8 mouse cellular contexts compared by ENCODE assay signal in genomic region chr1:60180784-60181221, GRCm38 (mm10). TPM values are rescaled to one million over a fixed set of nuclear protein-coding genes. Genes with fewer than 3 reads are reported as not detected.
DNase-seq lines count a peak whose midpoint lies in the region; ATAC-seq and TF ChIP-seq lines count a peak whose summit lies in the region.

No protein-coding gene starts in this region.

- 0 out of 2 replicates have a peak, but pooled peaks cover 2% of the 10 kb centered on the region for H3K36me3 ChIP-seq in kidney, embryonic 15.5 days
- H3K36me3 ChIP-seq in midbrain, embryonic 12.5 days, result no peaks in the 10 kb centered on the region

- H3K9me3 ChIP-seq in kidney, embryonic 15.5 days (replicated peaks), result no peaks in the 10 kb centered on the region
- no peaks in the 10 kb centered on the region for H3K9me3 ChIP-seq in midbrain, embryonic 12.5 days

- TF ChIP-seq POLR2A in embryonic fibroblast, embryonic 13.5 days (IDR thresholded peaks at IDR 0.05; ENCODE audit: low read depth, low read length), result no peak

- no peaks in the 10 kb centered on the region for H3K27me3 ChIP-seq in kidney, embryonic 15.5 days
- no peaks in the 10 kb centered on the region for H3K27me3 ChIP-seq in midbrain, embryonic 12.5 days

- peak overlapping the region; percentile 58 for H3K27ac ChIP-seq in embryonic fibroblast, embryonic 13.5 days (ENCODE audit: insufficient read depth, low read length)
- peak overlapping the region; percentile 97 for H3K27ac ChIP-seq in kidney, embryonic 15.5 days
- peak overlapping the region; percentile 94 for H3K27ac ChIP-seq in midbrain, embryonic 12.5 days (replicated peaks)

- DNase-seq in frontal cortex, adult 2 months (ENCODE audit: extremely low spot score in 1 of 2, low spot score in 1 of 2), result peak; percentile 13 to 39
- no peak for DNase-seq in frontal cortex, postnatal 10 days (ENCODE audit: low spot score in 2 of 2)
- peak; percentile 67 for DNase-seq in right cerebral cortex, postnatal 4 days
- no peak for DNase-seq in right cerebral cortex, adult 18-20 months
- DNase-seq in spleen, adult 12 weeks (ENCODE audit: low spot score), result no peak

- H3K4me3 ChIP-seq in embryonic fibroblast, embryonic 13.5 days (ENCODE audit: insufficient read depth, low read length), result peak overlapping the region; percentile 91
- H3K4me3 ChIP-seq in kidney, embryonic 15.5 days (replicated peaks), result peak overlapping the region; percentile 78
- H3K4me3 ChIP-seq in midbrain, embryonic 12.5 days, result peak overlapping the region; percentile 89

- TF ChIP-seq CTCF in embryonic fibroblast, embryonic 13.5 days (IDR thresholded peaks at IDR 0.05; ENCODE audit: borderline replicate concordance, insufficient read depth, low read length), result no peak

- H3K9ac ChIP-seq in kidney, embryonic 15.5 days, result peak overlapping the region; percentile 77
- peak overlapping the region; percentile 81 for H3K9ac ChIP-seq in midbrain, embryonic 12.5 days (replicated peaks)

- peak; percentile 88 for ATAC-seq in kidney, embryonic 15.5 days (replicated peaks; ENCODE audit: low FRiP score)
- peak; percentile 90 for ATAC-seq in midbrain, embryonic 12.5 days (ENCODE audit: low FRiP score, low read depth)

- H3K4me2 ChIP-seq in kidney, embryonic 15.5 days, result peak overlapping the region; percentile 52
- H3K4me2 ChIP-seq in midbrain, embryonic 12.5 days (replicated peaks), result peak overlapping the region; percentile 64

- under 1% methylated on average over 28 of the region's 30 CpGs for WGBS in kidney, embryonic 15.5 days
- under 1% methylated on average over 29 of the region's 30 CpGs for WGBS in midbrain, embryonic 12.5 days

- H3K4me1 ChIP-seq in embryonic fibroblast, embryonic 13.5 days (ENCODE audit: control insufficient read depth, insufficient read depth, low read length), result no peaks in the 10 kb centered on the region
- H3K4me1 ChIP-seq in kidney, embryonic 15.5 days, result peaks cover 10% of the 10 kb centered on the region
- peaks cover 10% of the 10 kb centered on the region for H3K4me1 ChIP-seq in midbrain, embryonic 12.5 days

RNA-seq across cellular contexts. Expression of gene Nbeal1, which starts 0.4 kb away (rescaled TPM):
- polyA plus RNA-seq in frontal cortex, adult 2 months (2012; rRNA removed), result 5.8 and 6.0 TPM in 2 replicates
- polyA plus RNA-seq in embryonic fibroblast, embryonic 13.5 days (2011; ENCODE audit: insufficient read length, low read depth, missing spikeins), result 45.0 and 55.1 TPM in 2 replicates
- 7.9 TPM in 2 replicates for polyA plus RNA-seq in kidney, embryonic 15.5 days (2015; fragmentation: Nextera tagmentation; extraction: Ambion mirVana)
- polyA plus RNA-seq in midbrain, embryonic 12.5 days (2016; fragmentation: Nextera tagmentation; extraction: Ambion mirVana), result 12.1 and 12.8 TPM in 2 replicates

Comparison
In these comparisons a context has a peak if more than half of its experiments do, and no peak if none do; other contexts are left out.
1. DNase-seq: peak in frontal cortex, adult 2 months (2 of 2) and right cerebral cortex, postnatal 4 days (single experiment); none in frontal cortex, postnatal 10 days (0 of 2), right cerebral cortex, adult 18-20 months (single experiment) and spleen, adult 12 weeks (single experiment).
2. Peak in every context shown above with its lines, with median percentiles within 50 percentile points of each other: H3K27ac ChIP-seq and H3K4me3 ChIP-seq.